Mouse (Mus musculus) brain, embryonic 14.5 days (tissue): ENCODE measurements around the gene Gm26566.

ENCODE experiments used
- CTCF ChIP-seq: fragments of 200-500 bp; IDR thresholded peaks from 2 replicates; pipeline ENCODE4 v1.5.1; 2012; ENCODE audit warnings: inconsistent platforms, mild to moderate bottlenecking, moderate library complexity, borderline replicate concordance; ENCODE audit not compliant: insufficient read depth, insufficient read length; ENCODE audit errors: extremely low read depth
- POLR2A ChIP-seq: fragments of 200-500 bp; IDR thresholded peaks from 2 replicates; pipeline ENCODE4 v1.6.1; 2012; ENCODE audit warnings: mild to moderate bottlenecking, inconsistent platforms, borderline replicate concordance; ENCODE audit not compliant: poor library complexity, insufficient read depth, insufficient read length, severe bottlenecking; ENCODE audit errors: extremely low read depth

DNA sequence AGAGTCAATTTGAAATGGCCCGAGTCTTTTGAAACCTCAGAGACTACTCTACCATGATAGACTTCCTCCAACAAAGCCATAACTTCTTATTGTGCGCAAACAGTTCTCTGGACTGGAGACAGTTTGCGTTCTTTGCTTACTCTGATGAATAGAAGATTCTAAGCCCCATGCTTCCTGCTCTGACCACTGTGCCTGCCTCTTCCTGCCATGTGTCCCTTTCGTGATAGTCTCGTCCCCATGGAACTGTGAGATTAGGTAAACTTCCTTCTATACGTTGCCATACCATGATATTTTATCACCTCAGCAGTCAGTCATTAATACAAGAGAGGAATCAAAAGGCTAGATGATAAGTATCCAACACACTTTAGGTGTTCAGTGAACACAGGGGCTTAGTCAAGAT lies 5.1 kb downstream of the Gm26566 start:
- TF ChIP-seq POLR2A, result no peak
- no peak for TF ChIP-seq CTCF
